Comparison of ENCODE assay signal across 8 mouse cellular contexts in the genomic region with DNA sequence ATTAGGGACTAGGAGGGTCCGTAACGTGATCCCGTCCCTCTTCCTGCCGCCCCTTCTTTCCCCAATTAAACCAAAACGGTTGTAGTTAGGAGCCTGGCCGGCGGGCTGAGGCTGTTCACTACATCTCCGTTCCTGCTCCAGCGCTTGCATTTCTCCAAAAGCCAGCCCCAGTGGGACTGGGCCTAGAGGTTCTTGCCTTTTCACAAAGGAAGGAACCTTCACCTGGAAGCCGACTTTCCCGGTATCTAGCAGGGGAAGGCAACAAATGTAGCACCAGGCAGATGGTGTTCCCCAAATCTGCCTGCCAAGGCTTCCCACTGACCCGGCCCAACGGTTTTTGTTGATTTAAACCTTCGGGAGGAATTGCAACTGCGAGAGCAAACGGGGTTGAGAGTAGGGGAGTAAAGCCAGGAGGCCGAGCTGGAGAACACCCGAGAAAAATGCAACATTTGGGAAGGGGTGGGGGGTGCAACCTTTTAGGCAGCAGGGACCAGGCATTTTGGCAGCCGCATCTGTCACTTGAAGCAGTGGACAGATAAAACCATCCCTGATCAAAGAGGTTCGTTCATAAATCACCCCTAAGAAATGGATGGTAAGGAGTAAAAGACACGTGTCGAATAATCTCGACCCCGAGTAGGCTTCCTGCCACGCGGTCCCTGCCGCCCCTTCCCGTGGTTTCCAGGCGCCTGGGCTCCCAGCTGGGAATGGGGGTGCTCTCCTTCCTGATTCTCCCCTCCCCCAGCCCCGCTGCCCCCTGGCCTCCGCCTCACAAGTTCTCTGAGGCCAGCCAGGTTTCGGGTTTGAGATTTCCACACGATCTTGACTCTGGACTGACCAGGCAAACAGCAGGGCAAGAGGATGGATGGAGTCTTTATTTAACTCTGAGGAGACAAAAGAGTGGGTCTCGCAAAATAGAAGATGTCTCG. TPM values are rescaled to one million over a fixed set of nuclear protein-coding genes. Genes with fewer than 3 reads are reported as not detected.
DNase-seq lines count a peak whose midpoint lies in the region; ATAC-seq and TF ChIP-seq lines count a peak whose summit lies in the region.
"Had no signal": no experiment of that assay in that cellular context is flagged by ENCODE, and none has a peak within 500 bp of the region (broad histone marks: within the 10 kb centered on the region; RNA-seq: fewer than 3 reads in every experiment).

No protein-coding gene starts in this region.

- H3K9me3 ChIP-seq in lung, embryonic 14.5 days (ENCODE audit: low read depth, low read length): no peaks in the 10 kb centered on the region
- H3K9me3 ChIP-seq in lung, postnatal 0 days (ENCODE audit: low read length): no peaks in the 10 kb centered on the region
- H3K9me3 ChIP-seq in hindbrain, embryonic 16.5 days (ENCODE audit: control insufficient read depth, low read length): no peaks in the 10 kb centered on the region
- H3K9me3 ChIP-seq in neural tube, embryonic 15.5 days (replicated peaks): no peaks in the 10 kb centered on the region

- 3% methylated on average over 35 of the region's 35 CpGs for WGBS in lung, embryonic 14.5 days
- WGBS in lung, postnatal 0 days: 2% methylated on average over 35 of the region's 35 CpGs
- under 1% methylated on average over 34 of the region's 35 CpGs for WGBS in hindbrain, embryonic 16.5 days
- under 1% methylated on average over 35 of the region's 35 CpGs for WGBS in neural tube, embryonic 15.5 days
- 3% methylated on average over 35 of the region's 35 CpGs for WGBS in cerebellum, adult 2 months

- TF ChIP-seq EP300 in lung, postnatal 0 days (IDR thresholded peaks at IDR 0.05): no peak

- no peaks in the 10 kb centered on the region for H3K36me3 ChIP-seq in lung, embryonic 14.5 days (ENCODE audit: insufficient read depth)
- no peaks in the 10 kb centered on the region for H3K36me3 ChIP-seq in lung, postnatal 0 days (ENCODE audit: insufficient read depth, low read length)
- H3K36me3 ChIP-seq in hindbrain, embryonic 16.5 days (ENCODE audit: control insufficient read depth, insufficient read depth, low read length): no peaks in the 10 kb centered on the region
- no peaks in the 10 kb centered on the region for H3K36me3 ChIP-seq in neural tube, embryonic 15.5 days

- peaks cover 95% of the 10 kb centered on the region for H3K27me3 ChIP-seq in lung, embryonic 14.5 days (ENCODE audit: insufficient read depth, low read length)
- peaks cover 68% of the 10 kb centered on the region for H3K27me3 ChIP-seq in lung, postnatal 0 days (replicated peaks; ENCODE audit: insufficient read depth, low read length)
- H3K27me3 ChIP-seq in hindbrain, embryonic 16.5 days (replicated peaks; ENCODE audit: control insufficient read depth, insufficient read depth, low read length): peaks cover 47% of the 10 kb centered on the region
- peaks cover 83% of the 10 kb centered on the region for H3K27me3 ChIP-seq in neural tube, embryonic 15.5 days (replicated peaks)
- peaks cover 10% of the 10 kb centered on the region; the same call in 1 of the 2 replicates for H3K27me3 ChIP-seq in cerebellum, adult 2 months (ENCODE audit: control insufficient read depth, insufficient read depth, low read length)

- TF ChIP-seq POLR2A in embryonic fibroblast, embryonic 13.5 days (IDR thresholded peaks at IDR 0.05; ENCODE audit: low read depth, low read length): no peak
- no peak for TF ChIP-seq POLR2A in cerebellum, adult 2 months (IDR thresholded peaks at IDR 0.05; ENCODE audit: borderline replicate concordance, insufficient read depth, low read length)

- H3K27ac ChIP-seq in lung, embryonic 14.5 days (ENCODE audit: low read depth): no peak overlapping the region
- H3K27ac ChIP-seq in lung, postnatal 0 days (ENCODE audit: low read length): no peak overlapping the region
- H3K27ac ChIP-seq in embryonic fibroblast, embryonic 13.5 days (ENCODE audit: insufficient read depth, low read length): peak overlapping the region; percentile 45
- no peak overlapping the region for H3K27ac ChIP-seq in hindbrain, embryonic 16.5 days (ENCODE audit: low read depth, low read length)
- no peak overlapping the region for H3K27ac ChIP-seq in neural tube, embryonic 15.5 days (replicated peaks)
- no peak overlapping the region for H3K27ac ChIP-seq in cerebellum, adult 2 months (ENCODE audit: insufficient read depth, low read length)

- no peak for TF ChIP-seq CTCF in lung, embryonic 14.5 days (IDR thresholded peaks at IDR 0.05; ENCODE audit: low read depth)
- no peak for TF ChIP-seq CTCF in lung, postnatal 0 days (IDR thresholded peaks at IDR 0.05)
- no peak for TF ChIP-seq CTCF in embryonic fibroblast, embryonic 13.5 days (IDR thresholded peaks at IDR 0.05; ENCODE audit: borderline replicate concordance, insufficient read depth, low read length)
- TF ChIP-seq CTCF in cerebellum, adult 2 months (IDR thresholded peaks at IDR 0.05; ENCODE audit: borderline replicate concordance, insufficient read depth, low read depth, low read length): no peak

- peak; percentile 44 for DNase-seq in lung, embryonic 14.5 days
- DNase-seq in lung, postnatal 0 days (ENCODE audit: low spot score): no peak
- no peak for DNase-seq in frontal cortex, postnatal 10 days (ENCODE audit: low spot score in 2 of 2)
- DNase-seq in cerebellum, adult 2 months: no peak

- peak overlapping the region; percentile 47; the same call in 1 of the 2 replicates for H3K4me2 ChIP-seq in lung, embryonic 14.5 days
- no peak overlapping the region for H3K4me2 ChIP-seq in lung, postnatal 0 days (replicated peaks; ENCODE audit: low read depth, low read length)
- H3K4me2 ChIP-seq in hindbrain, embryonic 16.5 days (ENCODE audit: low read length): peak overlapping the region; percentile 45
- H3K4me2 ChIP-seq in neural tube, embryonic 15.5 days: peak overlapping the region; percentile 40

- H3K4me1 ChIP-seq in lung, embryonic 14.5 days (ENCODE audit: insufficient read depth): no peaks in the 10 kb centered on the region; the same call in 1 of the 2 replicates
- no peaks in the 10 kb centered on the region for H3K4me1 ChIP-seq in lung, postnatal 0 days (ENCODE audit: insufficient read depth, low read depth, low read length)
- H3K4me1 ChIP-seq in embryonic fibroblast, embryonic 13.5 days (ENCODE audit: control insufficient read depth, insufficient read depth, low read length): peaks cover 17% of the 10 kb centered on the region
- H3K4me1 ChIP-seq in hindbrain, embryonic 16.5 days (ENCODE audit: control insufficient read depth, insufficient read depth, low read depth, low read length): peaks cover 5% of the 10 kb centered on the region
- H3K4me1 ChIP-seq in neural tube, embryonic 15.5 days: peaks cover 15% of the 10 kb centered on the region
- no peaks in the 10 kb centered on the region for H3K4me1 ChIP-seq in cerebellum, adult 2 months (ENCODE audit: control insufficient read depth, insufficient read depth, low read length)

- H3K4me3 ChIP-seq in lung, embryonic 14.5 days (ENCODE audit: low read depth, low read length): 0 out of 2 replicates have a peak overlapping the region, but pooled peaks have one; percentile 6
- H3K4me3 ChIP-seq in lung, postnatal 0 days (ENCODE audit: low read depth, low read length): no peak overlapping the region
- H3K4me3 ChIP-seq in embryonic fibroblast, embryonic 13.5 days (ENCODE audit: insufficient read depth, low read length): peak overlapping the region; percentile 19
- 0 out of 2 replicates have a peak overlapping the region, but pooled peaks have one; percentile 6 for H3K4me3 ChIP-seq in hindbrain, embryonic 16.5 days (ENCODE audit: low read length)
- peak overlapping the region; percentile 14; the same call in 1 of the 2 replicates for H3K4me3 ChIP-seq in neural tube, embryonic 15.5 days (replicated peaks)
- no peak overlapping the region for H3K4me3 ChIP-seq in cerebellum, adult 2 months (replicated peaks; ENCODE audit: insufficient read depth, low read depth, low read length)

- 0 out of 2 replicates have a peak, but pooled peaks have one; percentile 15 for ATAC-seq in lung, embryonic 14.5 days (ENCODE audit: insufficient read depth)
- no peak for ATAC-seq in lung, postnatal 0 days
- peak; percentile 21; the same call in 1 of the 2 replicates for ATAC-seq in hindbrain, embryonic 16.5 days
- ATAC-seq in neural tube, embryonic 15.5 days (ENCODE audit: low FRiP score): peak; percentile 11; the same call in 1 of the 2 replicates

- H3K9ac ChIP-seq in lung, embryonic 14.5 days: no peak overlapping the region
- H3K9ac ChIP-seq in lung, postnatal 0 days (replicated peaks; ENCODE audit: low read depth): no peak overlapping the region
- H3K9ac ChIP-seq in hindbrain, embryonic 16.5 days (ENCODE audit: low read depth, low read length): no peak overlapping the region
- no peak overlapping the region for H3K9ac ChIP-seq in neural tube, embryonic 15.5 days (replicated peaks)

RNA-seq across cellular contexts. Expression of a gene that starts 9.3 kb away (rescaled TPM):
- 0.37 and 0.89 TPM in 2 replicates for polyA plus RNA-seq in lung, embryonic 14.5 days (2014; fragmentation: Nextera tagmentation; extraction: Ambion mirVana)
- 0.13 and 0.14 TPM in 2 replicates for polyA plus RNA-seq in lung, postnatal 0 days (2015; fragmentation: Nextera tagmentation; extraction: Ambion mirVana)
- polyA plus RNA-seq in embryonic fibroblast, embryonic 13.5 days (2011; ENCODE audit: insufficient read length, low read depth, missing spikeins): 48.2 and 73.5 TPM in 2 replicates
- polyA plus RNA-seq in hindbrain, embryonic 16.5 days (2015; fragmentation: Nextera tagmentation; extraction: Ambion mirVana): 0.34 and 1.0 TPM in 2 replicates
- polyA plus RNA-seq in neural tube, embryonic 15.5 days (2015; fragmentation: Nextera tagmentation; extraction: Ambion mirVana): 1.3 and 1.7 TPM in 2 replicates
- 0.93 and 1.8 TPM in 2 replicates for polyA plus RNA-seq in cerebellum, adult 2 months (2012; rRNA removed)

RNA-seq across cellular contexts. Expression of a gene that starts 38.5 kb away (rescaled TPM):
- polyA plus RNA-seq in lung, embryonic 14.5 days (2014; fragmentation: Nextera tagmentation; extraction: Ambion mirVana): not detected in 2 replicates
- polyA plus RNA-seq in lung, postnatal 0 days (2015; fragmentation: Nextera tagmentation; extraction: Ambion mirVana): not detected in 2 replicates
- not detected in 2 replicates for polyA plus RNA-seq in embryonic fibroblast, embryonic 13.5 days (2011; ENCODE audit: insufficient read length, low read depth, missing spikeins)
- polyA plus RNA-seq in hindbrain, embryonic 16.5 days (2015; fragmentation: Nextera tagmentation; extraction: Ambion mirVana): 0.24 and 0.42 TPM in 2 replicates
- 0.64 and 0.77 TPM in 2 replicates for polyA plus RNA-seq in neural tube, embryonic 15.5 days (2015; fragmentation: Nextera tagmentation; extraction: Ambion mirVana)
- polyA plus RNA-seq in cerebellum, adult 2 months (2012; rRNA removed): not detected in 2 replicates
- polyA plus RNA-seq: liver, adult 2 months had no signal

Comparison
In these comparisons a context has a peak if more than half of its experiments do, and no peak if none do; other contexts are left out.
1. H3K4me3 ChIP-seq: peak in lung, embryonic 14.5 days (single experiment), embryonic fibroblast, embryonic 13.5 days (single experiment), hindbrain, embryonic 16.5 days (single experiment) and neural tube, embryonic 15.5 days (single experiment); none in lung, postnatal 0 days (single experiment) and cerebellum, adult 2 months (single experiment).
2. RNA of a gene that starts 9.3 kb away (polyA plus RNA-seq): 48.2 to 73.5 TPM in embryonic fibroblast, embryonic 13.5 days; 1.3 to 1.7 TPM in neural tube, embryonic 15.5 days, 0.93 to 1.8 TPM in cerebellum, adult 2 months, 0.37 to 0.89 TPM in lung, embryonic 14.5 days, 0.34 to 1.0 TPM in hindbrain, embryonic 16.5 days and 0.13 to 0.14 TPM in lung, postnatal 0 days; every median in the first group is over 10 times any median in the second.